Mouse (Mus musculus) thymus, postnatal 10 days (tissue): ENCODE results near the gene Ncf4.

Experiments
- DNase-seq, 2 experiments: peaks; one replicate each; pipeline ENCODE4 v3.0.0; 2021; ENCODE audit warnings: low spot score in 2 of 2

The Ncf4 gene

DNA sequence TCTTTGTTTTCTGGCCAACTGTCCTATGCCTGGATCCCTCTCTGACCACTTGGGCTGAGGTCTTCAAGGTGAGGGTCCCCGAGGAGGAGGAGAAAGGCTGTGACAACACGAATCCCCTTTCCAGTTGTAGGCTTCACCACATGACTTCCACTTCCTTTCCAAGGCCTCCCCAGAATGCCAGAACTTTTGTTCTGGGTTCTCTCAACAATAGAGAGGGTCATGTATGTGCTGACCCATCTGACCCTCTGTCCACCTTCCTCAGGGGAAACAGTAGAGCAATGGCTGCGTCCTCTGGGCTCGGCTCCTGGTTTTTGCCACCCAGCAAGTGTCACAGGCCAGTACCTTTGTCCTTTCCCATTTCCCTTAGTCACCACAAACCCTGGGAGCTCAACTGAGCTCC lies 66.4 kb downstream of the Ncf4 start:
- no peak for DNase-seq
